Comparison of ENCODE assay signal across 30 mouse cellular contexts in genomic region chr2:129526322-129526721, GRCm38 (mm10). TPM values are rescaled to one million over a fixed set of nuclear protein-coding genes. Genes with fewer than 3 reads are reported as not detected.
DNase-seq lines count a peak whose midpoint lies in the region; ATAC-seq and TF ChIP-seq lines count a peak whose summit lies in the region.
"Had no signal": no experiment of that assay in that cellular context is flagged by ENCODE, and none has a peak within 500 bp of the region (broad histone marks: within the 10 kb centered on the region; RNA-seq: fewer than 3 reads in every experiment).

No protein-coding gene starts in this region.

- no peak overlapping the region for H3K27ac ChIP-seq in liver, embryonic 11.5 days (ENCODE audit: low read depth, low read length)
- no peak overlapping the region for H3K27ac ChIP-seq in liver, postnatal 0 days (ENCODE audit: low read depth)
- H3K27ac ChIP-seq: embryonic facial prominence, embryonic 15.5 days; hindbrain, embryonic 14.5 days; kidney, postnatal 0 days; limb, embryonic 13.5 days had no signal

- no peak for TF ChIP-seq EP300 in liver, postnatal 0 days (IDR thresholded peaks at IDR 0.05; ENCODE audit: low read depth)

- no peaks in the 10 kb centered on the region for H3K27me3 ChIP-seq in liver, embryonic 11.5 days (replicated peaks; ENCODE audit: control insufficient read depth, insufficient read depth, low read length)
- no peaks in the 10 kb centered on the region for H3K27me3 ChIP-seq in liver, postnatal 0 days (ENCODE audit: insufficient read depth, low read length)
- H3K27me3 ChIP-seq: embryonic facial prominence, embryonic 15.5 days; limb, embryonic 13.5 days had no signal

- H3K9me3 ChIP-seq in liver, embryonic 11.5 days (ENCODE audit: control insufficient read depth, low read length), result no peaks in the 10 kb centered on the region
- H3K9me3 ChIP-seq in liver, postnatal 0 days (ENCODE audit: low read length), result no peaks in the 10 kb centered on the region
- H3K9me3 ChIP-seq: embryonic facial prominence, embryonic 15.5 days; limb, embryonic 13.5 days had no signal

- DNase-seq in spleen, postnatal 4 days (ENCODE audit: low spot score in 2 of 2), result peak; percentile 7 to 46
- no peak for DNase-seq in spleen, postnatal 36 days (ENCODE audit: low spot score in 2 of 2)
- no peak for DNase-seq in liver, embryonic 11.5 days (ENCODE audit: low spot score)
- DNase-seq in liver, postnatal 0 days, result peak; percentile 13
- no peak for DNase-seq in heart, postnatal 36 days
- DNase-seq in gastrocnemius, postnatal 25 days, result no peak
- no peak for DNase-seq in frontal cortex, postnatal 14 days (ENCODE audit: low spot score in 2 of 2)
- DNase-seq: adrenal gland, postnatal 14 days; cerebellum, adult 8-10 months; gastrocnemius, postnatal 10 days; heart, adult 18-20 months; kidney, adult 18-20 months; lung, postnatal 4 days; thymus, adult 18-20 months; thymus, postnatal 36 days had no signal

- no peak overlapping the region for H3K9ac ChIP-seq in liver, embryonic 11.5 days (ENCODE audit: low read depth, low read length)
- H3K9ac ChIP-seq in liver, postnatal 0 days (replicated peaks), result no peak overlapping the region
- H3K9ac ChIP-seq: embryonic facial prominence, embryonic 15.5 days; hindbrain, embryonic 14.5 days; limb, embryonic 13.5 days had no signal

- intact Hi-C loops in heart, postnatal 36 days (cut with DNase I), result no loop called here

- H3K36me3 ChIP-seq in liver, embryonic 11.5 days (ENCODE audit: control insufficient read depth, insufficient read depth, low read length), result no peaks in the 10 kb centered on the region
- H3K36me3 ChIP-seq in liver, postnatal 0 days (replicated peaks; ENCODE audit: insufficient read depth, low read length), result no peaks in the 10 kb centered on the region
- H3K36me3 ChIP-seq: embryonic facial prominence, embryonic 15.5 days; limb, embryonic 13.5 days had no signal

- H3K4me1 ChIP-seq in liver, embryonic 11.5 days (replicated peaks; ENCODE audit: control insufficient read depth, insufficient read depth, low read length), result no peaks in the 10 kb centered on the region
- H3K4me1 ChIP-seq in liver, postnatal 0 days (ENCODE audit: insufficient read depth), result peaks cover 18% of the 10 kb centered on the region
- H3K4me1 ChIP-seq: embryonic facial prominence, embryonic 15.5 days had no signal

- H3K4me2 ChIP-seq in liver, embryonic 11.5 days, result no peak overlapping the region
- H3K4me2 ChIP-seq in liver, postnatal 0 days (ENCODE audit: low read depth, low read length), result no peak overlapping the region
- H3K4me2 ChIP-seq: embryonic facial prominence, embryonic 15.5 days; hindbrain, embryonic 14.5 days; limb, embryonic 13.5 days had no signal

- no peak overlapping the region for H3K4me3 ChIP-seq in liver, embryonic 11.5 days (ENCODE audit: low read depth, low read length)
- no peak overlapping the region for H3K4me3 ChIP-seq in liver, postnatal 0 days (ENCODE audit: low read depth, low read length)
- H3K4me3 ChIP-seq: embryonic facial prominence, embryonic 15.5 days; limb, embryonic 13.5 days; myocyte had no signal

- TF ChIP-seq CTCF in liver, postnatal 0 days (IDR thresholded peaks at IDR 0.05; ENCODE audit: low read depth), result no peak

- ATAC-seq in liver, embryonic 11.5 days (replicated peaks; ENCODE audit: low FRiP score), result peak; percentile 68
- peak; percentile 64; the same call in 1 of the 2 replicates for ATAC-seq in liver, postnatal 0 days
- ATAC-seq: activated CD4-positive, CD25-positive, alpha-beta regulatory T cell, adult 4 months; forebrain, embryonic 14.5 days; inflammation-experienced regulatory T-cells, adult 6 months; midbrain, embryonic 16.5 days had no signal

- WGBS in liver, embryonic 11.5 days, result 62% methylated on average over 4 of the region's 4 CpGs
- WGBS in liver, postnatal 0 days (ENCODE audit: insufficient replicate concordance), result 51% methylated on average over 4 of the region's 4 CpGs

RNA-seq across cellular contexts. Expression of gene F830045P16Rik, which starts 10.1 kb away (rescaled TPM):
- polyA plus RNA-seq in liver, embryonic 11.5 days (2014; fragmentation: Nextera tagmentation; extraction: Ambion mirVana), result not detected in 2 replicates
- not detected in 2 replicates for polyA plus RNA-seq in liver, postnatal 0 days (2015; fragmentation: Nextera tagmentation; extraction: Ambion mirVana)
- total RNA-seq in heart, postnatal 36 days (2021), result under 1 TPM; 0.14 to 0.19 TPM
- total RNA-seq in gastrocnemius, postnatal 25 days (2021), result not detected
- total RNA-seq: adrenal gland, postnatal 14 days; common myeloid progenitor, adult 5-6 weeks; heart, adult 18-20 months; heart, postnatal 25 days had no signal
- polyA plus RNA-seq: activated CD4-positive, CD25-positive, alpha-beta regulatory T cell, adult 4 months; brain, embryonic 14.5 days; forebrain, embryonic 14.5 days; heart, embryonic 14.5 days; hindbrain, embryonic 14.5 days; inflammation-experienced regulatory T-cells, adult 6 months; kidney, postnatal 0 days; lung, embryonic 16.5 days; midbrain, embryonic 16.5 days; myocyte; small intestine, adult 2 months had no signal

Comparison
In these comparisons a context has a peak if more than half of its experiments do, and no peak if none do; other contexts are left out.
1. DNase-seq: peak in spleen, postnatal 4 days (2 of 2) and liver, postnatal 0 days (single experiment); none in spleen, postnatal 36 days (0 of 2), liver, embryonic 11.5 days (single experiment), heart, postnatal 36 days (0 of 2), gastrocnemius, postnatal 25 days (single experiment) and frontal cortex, postnatal 14 days (0 of 2).